Mouse (Mus musculus) limb, embryonic 11.5 days (tissue): ENCODE results near the gene Themis3. TPM values are rescaled to one million over a fixed set of nuclear protein-coding genes. Genes with fewer than 3 reads are reported as not detected.

Source experiments
- ATAC-seq: fragments of 200-750 bp; cut with Nextera tagmentation; 2 replicates; pipeline ENCODE4 v1.8.0; 2017; ENCODE audit warnings: low read depth; ENCODE audit not compliant: insufficient number of reproducible peaks, low FRiP score, low TSS enrichment
- DNase-seq: peaks from one replicate; pipeline ENCODE4 v3.0.0-alpha.2; 2015; ENCODE audit warnings: low spot score
- H3K27ac ChIP-seq: fragments of 300-500 bp; sonication (generic); replicated peaks from 2 replicates; pipeline ENCODE4 v1.5.1; 2014; ENCODE audit warnings: low read depth, mild to moderate bottlenecking, low read length
- H3K27me3 ChIP-seq: fragments of 300-500 bp; sonication (generic); 2 replicates; pipeline ENCODE4 v1.6.1; 2014; ENCODE audit warnings: mild to moderate bottlenecking, low read length, mixed read lengths; ENCODE audit not compliant: control insufficient read depth, insufficient read depth
- H3K36me3 ChIP-seq: fragments of 300-500 bp; sonication (generic); 2 replicates; pipeline ENCODE4 v1.6.1; 2014; ENCODE audit warnings: mild to moderate bottlenecking, low read length, moderate library complexity, mixed read lengths; ENCODE audit not compliant: control insufficient read depth, insufficient read depth
- H3K4me1 ChIP-seq: fragments of 300-500 bp; sonication (generic); 2 replicates; pipeline ENCODE4 v1.6.1; 2014; ENCODE audit warnings: low read length, mixed read lengths; ENCODE audit not compliant: control insufficient read depth, insufficient read depth
- H3K4me2 ChIP-seq: fragments of 300-500 bp; sonication (generic); 2 replicates; pipeline ENCODE4 v1.6.1; 2014; ENCODE audit warnings: low read depth, mild to moderate bottlenecking, moderate library complexity; ENCODE audit not compliant: severe bottlenecking
- H3K4me3 ChIP-seq: fragments of 300-500 bp; sonication (generic); 2 replicates; pipeline ENCODE4 v1.5.1; 2014; ENCODE audit warnings: low read depth, low read length
- H3K9ac ChIP-seq: fragments of 300-500 bp; sonication (generic); 2 replicates; pipeline ENCODE4 v1.6.1; 2014; ENCODE audit warnings: mild to moderate bottlenecking, low read length
- H3K9me3 ChIP-seq: fragments of 300-500 bp; sonication (generic); 2 replicates; pipeline ENCODE4 v1.6.1; 2016; ENCODE audit warnings: low read length; ENCODE audit not compliant: control insufficient read depth
- WGBS: fragments of 180-500 bp; shearing (Covaris S2); extraction: QIAGEN DNeasy Blood & Tissue Kit; methylation state at CpG from one replicate; pipeline ENCODE4 v1.1.7; 2014; 5-methylcytosine and 5-hydroxymethylcytosine counted together
- polyA plus RNA-seq: library from polyadenylated mRNA; unstranded; fragments of >200 nt; fragmentation: Nextera tagmentation; extraction: Ambion mirVana; gene quantifications from 2 replicates; pipeline ENCODE4 v1.2.1, GENCODE M21; 2014

Gene Themis3
- polyA plus RNA-seq, 1 experiment from 2014 or later, result not detected

GRCm38 (mm10) chr17:66510221-66510683 lies 84.2 kb downstream of the Themis3 start:
- DNase-seq (no peak), ATAC-seq (no peak)
- WGBS, result 64% methylated on average over 10 of the region's 10 CpGs
- Histone ChIP-seq H3K9ac (no peak overlapping the region), H3K4me3 (no peak overlapping the region), H3K27ac (no peak overlapping the region), H3K4me2 (no peak overlapping the region), H3K9me3 (no peaks in the 10 kb centered on the region), H3K4me1 (0 out of 2 replicates have a peak, but pooled peaks cover 3% of the 10 kb centered on the region), H3K36me3 (peaks cover 2% of the 10 kb centered on the region; the same call in 1 of the 2 replicates), H3K27me3 (no peaks in the 10 kb centered on the region)

- Histone ChIP-seq H3K27me3 (no peaks in the 10 kb centered on the region), H3K4me3 (no peak overlapping the region), H3K4me2 (no peak overlapping the region), H3K4me1 (no peaks in the 10 kb centered on the region), H3K27ac (no peak overlapping the region), H3K9me3 (no peaks in the 10 kb centered on the region), H3K36me3 (peaks cover 7% of the 10 kb centered on the region; the same call in 1 of the 2 replicates), H3K9ac (no peak overlapping the region)
- 92% methylated on average over 9 of the region's 9 CpGs for WGBS
- DNase-seq (no peak), ATAC-seq (no peak)
Measured at GRCm38 (mm10) chr17:66507049-66507954, 87.1 kb downstream of the Themis3 start.

GRCm38 (mm10) chr17:66504964-66505363 lies 89.5 kb downstream of the Themis3 start:
- Histone ChIP-seq H3K27me3 (no peaks in the 10 kb centered on the region), H3K4me3 (no peak overlapping the region), H3K9ac (no peak overlapping the region), H3K9me3 (no peaks in the 10 kb centered on the region), H3K27ac (no peak overlapping the region), H3K36me3 (peaks cover 10% of the 10 kb centered on the region; the same call in 1 of the 2 replicates), H3K4me1 (no peaks in the 10 kb centered on the region), H3K4me2 (no peak overlapping the region)
- DNase-seq, result no peak
- no peak for ATAC-seq
- 90% methylated on average over 8 of the region's 8 CpGs for WGBS

Other genes with a start within 250 kb of the Themis3 start
- 5.7 TPM in 2 replicates for gene Mtcl1, start 144.9 kb downstream of the Themis3 start, polyA plus RNA-seq
- 38.1 and 41.4 TPM in 2 replicates for gene Rab12, start 74.9 kb downstream of the Themis3 start, polyA plus RNA-seq